Comparison of ENCODE assay signal across 10 mouse cellular contexts in genomic region chrX:77432001-77432565, GRCm38 (mm10).
DNase-seq lines count a peak whose midpoint lies in the region; ATAC-seq and TF ChIP-seq lines count a peak whose summit lies in the region.
"Had no signal": no experiment of that assay in that cellular context is flagged by ENCODE, and none has a peak within 500 bp of the region (broad histone marks: within the 10 kb centered on the region; RNA-seq: fewer than 3 reads in every experiment).

No protein-coding gene starts in this region.

- TF ChIP-seq CTCF in MEL (IDR thresholded peaks at IDR 0.05 in 2 of 3, conservative IDR thresholded peaks at IDR 0.05 in 1 of 3; ENCODE audit: control insufficient read depth in 1 of 3, insufficient read depth in 1 of 3, low read depth in 2 of 3, low read length in 3 of 3, poor library complexity in 1 of 3, severe bottlenecking in 1 of 3): no peak

- H3K9ac ChIP-seq in heart, embryonic 13.5 days: no peak overlapping the region
- peak overlapping the region; percentile 25; the same call in 1 of the 2 replicates for H3K9ac ChIP-seq in MEL (ENCODE audit: control insufficient read depth, low read depth, low read length, poor library complexity, severe bottlenecking)
- H3K9ac ChIP-seq in limb, embryonic 13.5 days: no peak overlapping the region
- H3K9ac ChIP-seq: neural tube, embryonic 12.5 days had no signal

- DNase-seq in heart, postnatal 4 days: no peak
- DNase-seq in MEL (ENCODE audit: low read depth, low spot score): peak; percentile 40
- peak; percentile 27 to 36 for DNase-seq in cerebellum, postnatal 36 days
- no peak for DNase-seq in thymus, postnatal 10 days (ENCODE audit: low spot score in 2 of 2)
- no peak for DNase-seq in kidney, adult 8-10 months
- no peak for DNase-seq in thymus, postnatal 36 days
- DNase-seq: gastrocnemius, postnatal 36 days had no signal

- 32% methylated on average over 2 of the region's 2 CpGs for WGBS in heart, embryonic 13.5 days
- WGBS in limb, embryonic 13.5 days: 81% methylated on average over 2 of the region's 2 CpGs

- H3K79me2 ChIP-seq in MEL (ENCODE audit: control insufficient read depth, insufficient read depth, low read length, poor library complexity): no peaks in the 10 kb centered on the region

- no peak for ATAC-seq in heart, embryonic 13.5 days (ENCODE audit: extremely low read depth, insufficient number of reproducible peaks, low FRiP score, low TSS enrichment)
- no peak for ATAC-seq in limb, embryonic 13.5 days (ENCODE audit: low FRiP score, low read depth)

- peaks cover 5% of the 10 kb centered on the region; the same call in 1 of the 2 replicates for H3K4me1 ChIP-seq in heart, embryonic 13.5 days
- H3K4me1 ChIP-seq in MEL (ENCODE audit: control insufficient read depth in 1 of 2, insufficient read depth in 2 of 2, low read length in 2 of 2): peaks cover 4 to 14% of the 10 kb centered on the region in 2 experiments
- peaks cover 5% of the 10 kb centered on the region; the same call in 1 of the 2 replicates for H3K4me1 ChIP-seq in limb, embryonic 13.5 days
- H3K4me1 ChIP-seq: neural tube, embryonic 12.5 days had no signal

- H3K4me3 ChIP-seq in heart, embryonic 13.5 days: no peak overlapping the region
- peak overlapping the region in 1 of 2 experiments; percentile 67; a peak in 1 of 4 replicates for H3K4me3 ChIP-seq in MEL (ENCODE audit: control insufficient read depth in 1 of 2, insufficient read depth in 1 of 2, low read depth in 2 of 2, low read length in 2 of 2)
- H3K4me3 ChIP-seq in limb, embryonic 13.5 days: no peak overlapping the region
- H3K4me3 ChIP-seq: neural tube, embryonic 12.5 days had no signal

- H3K4me2 ChIP-seq in heart, embryonic 13.5 days: no peak overlapping the region
- no peak overlapping the region for H3K4me2 ChIP-seq in limb, embryonic 13.5 days (replicated peaks)

- TF ChIP-seq POLR2A in MEL (IDR thresholded peaks at IDR 0.05; ENCODE audit: control insufficient read depth in 1 of 2, insufficient read depth in 1 of 2, low read depth in 1 of 2, low read length in 2 of 2, poor library complexity in 1 of 2): no peak

- H3K27ac ChIP-seq in heart, embryonic 13.5 days (replicated peaks): peak overlapping the region; percentile 42; the same call in 1 of the 2 replicates
- H3K27ac ChIP-seq in MEL (ENCODE audit: control insufficient read depth, low read depth, low read length): peak overlapping the region; percentile 33; the same call in 1 of the 2 replicates
- H3K27ac ChIP-seq in limb, embryonic 13.5 days: peak overlapping the region; percentile 39; the same call in 1 of the 2 replicates
- H3K27ac ChIP-seq: neural tube, embryonic 12.5 days had no signal

- no peaks in the 10 kb centered on the region for H3K9me3 ChIP-seq in heart, embryonic 13.5 days
- no peaks in the 10 kb centered on the region for H3K9me3 ChIP-seq in MEL (replicated peaks; ENCODE audit: insufficient read depth, low read length)
- no peaks in the 10 kb centered on the region for H3K9me3 ChIP-seq in limb, embryonic 13.5 days
- H3K9me3 ChIP-seq: neural tube, embryonic 12.5 days had no signal

- H3K27me3 ChIP-seq in heart, embryonic 13.5 days (replicated peaks): no peaks in the 10 kb centered on the region
- no peaks in the 10 kb centered on the region for H3K27me3 ChIP-seq in MEL (ENCODE audit: control insufficient read depth in 1 of 2, insufficient read depth in 2 of 2, low read length in 2 of 2)
- no peaks in the 10 kb centered on the region for H3K27me3 ChIP-seq in limb, embryonic 13.5 days
- H3K27me3 ChIP-seq: neural tube, embryonic 12.5 days had no signal

- no peaks in the 10 kb centered on the region for H3K36me3 ChIP-seq in heart, embryonic 13.5 days
- H3K36me3 ChIP-seq in MEL (ENCODE audit: control insufficient read depth in 1 of 2, insufficient read depth in 2 of 2, low read length in 2 of 2): peaks cover 0 to 7% of the 10 kb centered on the region in 2 experiments; a peak in 2 of 4 replicates
- H3K36me3 ChIP-seq in limb, embryonic 13.5 days: no peaks in the 10 kb centered on the region
- H3K36me3 ChIP-seq: neural tube, embryonic 12.5 days had no signal

- no peak for TF ChIP-seq RAD21 in MEL (IDR thresholded peaks at IDR 0.05; ENCODE audit: low read depth, low read length)

- peak; percentile 38 to 50; a peak in 2 of 4 replicates for TF ChIP-seq EP300 in MEL (IDR thresholded peaks at IDR 0.05; ENCODE audit: low read depth in 1 of 2, low read length in 2 of 2)

TF ChIP-seq in MEL, 35 proteins besides CTCF, POLR2A, EP300 and RAD21:
- peak; percentile 30; the same call in 1 of the 2 replicates for TF ChIP-seq ETS1 (IDR thresholded peaks at IDR 0.05; ENCODE audit: low read depth, low read length)
- TF ChIP-seq GATA1 (IDR thresholded peaks at IDR 0.05; ENCODE audit: low read depth, low read length): peak; percentile 57
- no peak for TF ChIP-seq ELF1 (IDR thresholded peaks at IDR 0.05; ENCODE audit: low read depth, low read length)
- 0 out of 2 replicates have a peak, but pooled peaks have one; percentile 12 for TF ChIP-seq MXI1 (IDR thresholded peaks at IDR 0.05; ENCODE audit: low read depth, low read length)
- peak; percentile 53; the same call in 1 of the 2 replicates for TF ChIP-seq TCF12 (IDR thresholded peaks at IDR 0.05; ENCODE audit: low read depth, low read length)
- no peak for TF ChIP-seq POLR2AphosphoS5 (IDR thresholded peaks at IDR 0.05; ENCODE audit: borderline replicate concordance, low read depth, low read length)
- no peak for TF ChIP-seq MYC (IDR thresholded peaks at IDR 0.05; ENCODE audit: low read depth, low read length)
- no peak for TF ChIP-seq UBTF (IDR thresholded peaks at IDR 0.05; ENCODE audit: borderline replicate concordance, insufficient read depth, low read depth, low read length)

Comparison
In these comparisons a context has a peak if more than half of its experiments do, and no peak if none do; other contexts are left out.
1. DNase-seq: peak in MEL (single experiment) and cerebellum, postnatal 36 days (2 of 2); none in heart, postnatal 4 days (single experiment), thymus, postnatal 10 days (0 of 2), kidney, adult 8-10 months (0 of 2) and thymus, postnatal 36 days (0 of 2).
2. Peak in every context shown above with its lines, with median percentiles within 50 percentile points of each other: H3K27ac ChIP-seq.